Mouse (Mus musculus) megakaryocyte, embryonic 14.5 days (primary cell): ENCODE measurements around the gene Col4a1.

Experiments used
- FLI1 ChIP-seq: IDR thresholded peaks from 2 replicates; pipeline ENCODE4 v1.6.1; 2012; ENCODE audit warnings: low read length, inconsistent platforms, mixed read lengths
- GATA1 ChIP-seq: IDR thresholded peaks from 3 replicates; pipeline ENCODE4 v1.6.1; 2012; ENCODE audit warnings: mixed read lengths, low read length, inconsistent platforms, borderline replicate concordance

GRCm38 (mm10) chr8:11336346-11336745 lies 23.7 kb upstream of the Col4a1 start:
- TF ChIP-seq GATA1: no peak
- no peak for TF ChIP-seq FLI1
